Mouse (Mus musculus): Measurements from ENCODE around the gene Ncf2.

Gene Ncf2

DNA sequence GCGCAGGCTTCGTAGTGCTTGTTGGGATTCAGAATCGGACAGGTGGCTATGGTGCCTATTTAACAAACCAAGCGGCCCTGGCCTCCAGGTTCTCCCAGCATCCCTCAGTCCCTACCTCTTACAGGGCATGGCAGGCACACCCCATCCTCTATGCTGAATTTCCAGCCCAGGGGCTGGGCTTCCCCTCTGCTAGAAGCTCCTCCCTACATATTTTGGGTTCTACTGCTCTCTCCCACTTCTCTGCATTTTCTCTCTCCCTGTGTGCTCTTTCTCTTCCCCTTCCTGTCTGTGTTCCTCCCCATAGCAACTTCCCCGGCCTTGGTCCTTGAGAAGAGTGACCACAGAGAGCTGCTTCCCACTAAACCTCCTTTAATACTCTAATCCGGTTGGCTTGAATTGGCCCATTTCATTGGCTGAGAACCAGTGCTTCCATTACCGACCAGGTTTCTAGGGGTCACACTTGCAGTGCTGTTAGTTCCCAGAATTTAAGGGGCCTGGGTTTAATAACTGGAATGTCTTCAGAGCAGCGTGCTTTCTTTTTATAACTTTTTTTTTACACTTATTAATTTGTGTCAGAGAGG, 3.2 kb upstream of the Ncf2 start:
- no peak for DNase-seq (ENCODE audit: low spot score in 2 of 2)

- DNase-seq (ENCODE audit: low spot score in 2 of 2): no peak
These were observed 1.9 kb upstream of the Ncf2 start for GRCm38 (mm10) chr1:152798125-152798524.

DNA sequence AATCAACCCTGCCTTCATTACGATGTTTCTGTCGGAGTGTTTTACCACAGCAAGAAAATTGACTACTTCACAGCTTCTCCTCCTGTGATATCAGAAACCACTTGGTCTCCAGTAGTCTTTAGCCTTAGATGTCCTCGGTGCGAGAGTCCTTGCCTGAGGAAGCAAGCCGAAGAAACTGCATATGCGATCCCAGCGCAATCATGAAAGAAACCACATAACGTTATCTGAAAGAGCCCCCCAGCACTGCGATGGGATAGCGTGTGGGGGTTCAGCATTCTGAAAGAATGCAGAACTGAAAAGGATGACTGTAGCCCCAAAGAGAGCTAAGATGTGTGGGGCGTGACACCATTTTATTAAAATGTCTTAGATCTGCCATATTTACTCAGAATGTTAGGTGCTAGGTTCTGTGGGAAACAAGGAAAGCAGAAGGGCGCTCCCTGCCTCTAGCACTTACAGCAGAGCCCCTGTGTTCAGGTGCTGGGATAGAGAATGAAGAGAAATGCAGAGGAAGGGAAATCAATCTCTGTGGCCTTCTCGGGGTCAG, 711 bp downstream of the Ncf2 start:
- DNase-seq (ENCODE audit: low spot score in 2 of 2): no peak

DNA sequence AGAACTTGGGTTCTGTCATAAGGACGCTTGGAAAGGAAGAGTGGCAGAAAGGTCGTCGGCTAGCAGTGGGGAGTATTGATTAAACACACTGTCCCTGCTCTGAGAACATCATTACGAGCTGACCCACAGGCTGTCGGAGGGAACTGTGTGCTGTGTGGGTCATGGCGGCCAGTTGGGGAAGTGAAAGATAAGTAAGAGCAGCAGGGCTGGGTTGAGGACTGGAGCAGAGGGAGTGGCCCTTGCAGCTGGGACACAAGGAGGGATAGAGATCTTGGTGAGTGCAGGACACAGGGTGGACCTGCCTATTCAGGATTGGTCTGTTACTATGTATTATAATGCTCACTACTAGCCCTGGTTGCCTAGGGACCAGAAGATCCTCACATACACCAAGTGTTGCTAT, 4.9 kb downstream of the Ncf2 start:
- no peak for DNase-seq (ENCODE audit: low spot score in 2 of 2)

DNA sequence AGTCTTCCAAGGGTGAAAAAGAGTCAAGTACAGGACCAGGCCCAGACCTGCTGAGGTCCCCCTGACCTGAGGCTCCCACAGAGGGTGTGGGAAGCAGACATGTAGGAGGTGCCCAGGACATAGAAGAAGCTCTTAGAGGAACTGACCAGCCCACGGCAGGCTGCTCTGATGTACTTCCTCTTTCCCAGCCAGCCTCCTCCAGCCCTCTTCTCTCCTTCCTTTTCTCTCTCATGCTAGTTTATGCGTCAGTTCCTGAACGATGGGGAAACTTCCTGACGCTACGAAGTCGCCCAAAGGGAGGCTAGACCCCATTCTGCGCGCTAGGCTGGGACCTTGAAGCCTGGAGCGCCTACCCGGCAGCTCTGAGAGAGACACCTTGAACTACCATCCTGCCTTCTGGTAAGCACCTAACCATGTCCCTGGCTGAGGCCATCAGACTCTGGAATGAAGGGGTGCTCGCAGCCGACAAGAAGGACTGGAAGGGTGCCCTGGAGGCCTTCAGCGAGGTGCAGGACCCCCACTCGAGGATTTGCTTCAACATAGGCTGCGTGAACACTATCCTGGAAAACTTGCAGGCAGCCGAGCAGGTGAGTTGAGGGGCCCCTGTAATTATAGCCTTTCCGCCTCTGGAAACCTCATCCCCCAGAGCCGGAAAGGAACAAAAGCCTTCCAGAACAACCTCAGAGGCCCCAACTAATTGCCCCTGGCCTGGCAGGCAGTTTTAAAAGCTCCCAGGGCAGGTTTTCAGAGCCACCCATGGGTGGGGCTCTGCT, 7.8 kb downstream of the Ncf2 start:
- DNase-seq (ENCODE audit: low spot score in 2 of 2): no peak

GRCm38 (mm10) chr1:152808392-152808680, 8.3 kb downstream of the Ncf2 start:
- no peak for DNase-seq (ENCODE audit: low spot score in 2 of 2)

- DNase-seq (ENCODE audit: low spot score in 2 of 2): no peak
These were observed 9.7 kb downstream of the Ncf2 start for GRCm38 (mm10) chr1:152809541-152810252.

GRCm38 (mm10) chr1:152810533-152811439, 10.8 kb downstream of the Ncf2 start:
- no peak for DNase-seq (ENCODE audit: low spot score in 2 of 2)

GRCm38 (mm10) chr1:152815265-152815701, 15.3 kb downstream of the Ncf2 start:
- DNase-seq (ENCODE audit: low spot score in 2 of 2): no peak

- DNase-seq (ENCODE audit: low spot score in 2 of 2): no peak
These were observed 17.2 kb downstream of the Ncf2 start for GRCm38 (mm10) chr1:152817027-152817769.

DNA sequence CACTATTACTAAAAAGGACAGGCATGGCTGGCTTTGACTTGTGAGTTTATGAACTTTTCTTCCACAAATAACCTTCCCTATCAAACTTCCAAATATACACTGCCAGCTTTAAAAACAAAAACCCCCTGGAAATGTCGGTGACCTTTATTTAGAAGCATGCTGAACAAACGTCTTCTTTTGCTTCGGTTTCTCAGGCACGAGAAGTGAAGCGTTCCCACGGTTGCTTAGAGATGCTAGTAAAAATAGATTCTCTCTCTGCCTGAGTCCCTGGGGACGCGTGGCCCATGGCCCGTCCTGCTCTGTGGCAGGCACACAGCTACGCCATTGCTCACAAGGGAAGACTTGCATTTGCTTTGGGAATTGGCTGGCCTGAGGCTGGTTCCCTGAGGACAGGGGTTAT, 17.8 kb downstream of the Ncf2 start:
- DNase-seq (ENCODE audit: low spot score in 2 of 2): no peak

- no peak for DNase-seq (ENCODE audit: low spot score in 2 of 2)
These were observed 19.6 kb downstream of the Ncf2 start for GRCm38 (mm10) chr1:152819558-152819957.

- DNase-seq (ENCODE audit: low spot score in 2 of 2): no peak
These were observed 21.1 kb downstream of the Ncf2 start for GRCm38 (mm10) chr1:152820911-152821695.

DNA sequence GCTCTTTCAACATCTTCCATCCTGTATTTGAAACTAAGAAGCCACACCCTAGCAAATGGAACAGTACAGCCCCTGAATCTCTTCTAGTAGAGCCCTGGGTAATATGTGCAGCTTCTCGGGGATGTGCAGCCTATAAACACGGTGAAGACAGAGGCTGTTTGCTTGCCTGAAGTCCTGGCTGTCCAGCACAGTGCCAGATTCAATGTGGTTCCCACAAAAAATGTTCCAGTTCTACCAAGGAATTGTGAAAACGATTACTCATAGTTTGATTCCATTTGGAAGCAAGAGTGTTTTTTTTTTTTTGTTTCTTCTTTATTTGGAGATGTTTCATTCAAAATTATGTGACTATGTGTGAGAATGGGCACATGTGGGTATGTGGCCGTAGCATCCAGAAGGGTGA, 21.8 kb downstream of the Ncf2 start:
- no peak for DNase-seq (ENCODE audit: low spot score in 2 of 2)

- DNase-seq (ENCODE audit: low spot score in 2 of 2): no peak
These were observed 24.2 kb downstream of the Ncf2 start for GRCm38 (mm10) chr1:152824206-152824605.

- DNase-seq (ENCODE audit: low spot score in 2 of 2): no peak
These were observed 26.5 kb downstream of the Ncf2 start for GRCm38 (mm10) chr1:152826446-152826845.

- no peak for DNase-seq (ENCODE audit: low spot score in 2 of 2)
These were observed 28.2 kb downstream of the Ncf2 start for GRCm38 (mm10) chr1:152828168-152828567.

DNA sequence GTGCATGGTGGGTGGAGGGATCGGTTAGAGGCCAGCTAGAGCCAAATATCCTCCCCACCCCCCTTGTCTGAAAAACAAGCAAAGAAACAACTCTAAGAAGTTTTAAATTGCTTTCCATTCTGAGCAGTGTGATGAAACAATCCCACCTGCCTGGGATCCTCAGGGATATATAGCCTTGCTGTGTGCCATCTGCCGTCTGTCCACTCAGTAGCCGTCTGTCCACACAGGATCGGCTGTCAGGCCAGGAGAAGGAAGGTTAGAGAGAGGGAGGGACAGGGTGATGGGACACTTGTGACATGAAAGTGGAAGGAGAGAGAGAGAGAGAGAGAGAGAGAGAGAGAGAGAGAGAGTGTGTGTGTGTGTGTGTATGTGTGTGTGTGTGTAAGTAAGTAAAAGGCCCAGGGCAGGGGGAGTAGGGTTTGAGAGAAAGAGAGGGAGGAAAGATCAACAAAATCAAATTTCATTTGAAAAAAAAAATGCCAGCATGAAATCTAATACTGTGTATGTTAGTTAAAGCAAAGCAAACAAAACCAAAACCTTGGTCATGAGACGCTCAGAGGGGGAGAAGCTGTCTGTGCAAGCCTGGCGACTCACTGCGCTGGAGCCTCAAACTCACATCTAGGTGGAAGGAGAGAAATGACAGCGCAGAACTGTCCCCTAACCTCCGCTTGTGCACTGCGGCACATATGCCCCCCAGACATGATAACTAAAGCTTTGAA, 28.8 kb downstream of the Ncf2 start:
- DNase-seq (ENCODE audit: low spot score in 2 of 2): no peak

GRCm38 (mm10) chr1:152830054-152830453, 30.1 kb downstream of the Ncf2 start:
- DNase-seq (ENCODE audit: low spot score in 2 of 2): no peak

DNA sequence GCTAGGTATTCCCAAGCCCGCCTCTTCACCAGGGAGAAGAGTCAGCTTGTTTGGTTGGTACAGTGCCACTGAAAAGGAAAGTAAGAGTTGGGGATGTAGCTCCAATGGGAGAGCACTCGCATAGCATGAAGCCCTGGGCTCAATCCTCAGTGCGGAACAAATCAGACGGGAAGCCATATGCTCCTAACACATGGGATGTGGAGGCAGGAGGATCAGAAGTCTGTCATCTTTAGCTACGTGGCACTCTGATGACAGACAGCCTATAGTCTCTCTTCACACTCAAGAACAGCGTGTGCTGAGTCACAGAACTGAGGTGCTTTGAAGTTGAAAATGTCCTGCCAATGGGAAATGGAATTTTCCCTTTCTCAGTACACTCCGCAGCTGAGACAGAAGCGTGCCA, 31.0 kb downstream of the Ncf2 start:
- no peak for DNase-seq (ENCODE audit: low spot score in 2 of 2)

Data from frontal cortex, postnatal 14 days (tissue).